Mouse (Mus musculus) brown adipose tissue, adult 24 weeks (tissue): ENCODE results near the gene Tcam1. TPM values are rescaled to one million over a fixed set of nuclear protein-coding genes. Genes with fewer than 3 reads are reported as not detected.

Source experiments
- H3K27ac ChIP-seq: fragments of 200-500 bp; replicated peaks from 2 replicates; pipeline ENCODE4 v1.5.1; 2012; ENCODE audit warnings: low read depth, mild to moderate bottlenecking, low read length
- H3K4me1 ChIP-seq: fragments of 200-500 bp; 2 replicates; pipeline ENCODE4 v1.6.1; 2012; ENCODE audit warnings: low read length, mixed read lengths; ENCODE audit not compliant: control insufficient read depth, insufficient read depth, insufficient read length
- H3K4me3 ChIP-seq: fragments of 200-500 bp; 2 replicates; pipeline ENCODE4 v1.5.1; 2012; ENCODE audit warnings: low read depth, mild to moderate bottlenecking, low read length, moderate library complexity; ENCODE audit not compliant: insufficient read depth
- polyA plus RNA-seq: library from polyadenylated mRNA; stranded (reverse); fragments of >200 nt; gene quantifications from 2 replicates; pipeline ENCODE4 v1.2.4, GENCODE M21; 2012; ENCODE audit not compliant: missing spikeins, insufficient read depth, insufficient read length

Tcam1 gene
- polyA plus RNA-seq, 1 experiment, result 0.44 TPM

DNA sequence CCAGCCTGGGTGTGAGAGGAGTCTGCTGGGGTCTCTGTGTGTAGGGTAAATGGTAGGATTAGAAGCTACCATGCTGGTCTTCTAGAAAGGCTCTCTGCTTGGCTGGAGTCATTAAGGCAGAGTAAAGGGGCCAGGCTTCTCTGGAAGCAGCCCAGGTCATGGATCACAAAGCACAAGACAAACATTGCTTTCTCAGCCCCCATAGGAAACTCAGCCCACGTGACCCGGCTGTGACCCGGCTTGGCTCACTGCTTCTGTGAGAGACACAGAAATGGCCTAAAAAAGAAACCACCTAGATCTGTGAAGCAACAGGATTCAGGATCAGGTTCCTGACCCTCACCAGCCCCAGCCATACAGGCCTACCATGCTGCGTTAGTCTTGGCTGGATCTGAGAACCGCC lies 48.4 kb downstream of the Tcam1 start:
- no peaks in the 10 kb centered on the region for H3K4me1 ChIP-seq
- H3K27ac ChIP-seq, result no peak overlapping the region
- no peak overlapping the region for H3K4me3 ChIP-seq

DNA sequence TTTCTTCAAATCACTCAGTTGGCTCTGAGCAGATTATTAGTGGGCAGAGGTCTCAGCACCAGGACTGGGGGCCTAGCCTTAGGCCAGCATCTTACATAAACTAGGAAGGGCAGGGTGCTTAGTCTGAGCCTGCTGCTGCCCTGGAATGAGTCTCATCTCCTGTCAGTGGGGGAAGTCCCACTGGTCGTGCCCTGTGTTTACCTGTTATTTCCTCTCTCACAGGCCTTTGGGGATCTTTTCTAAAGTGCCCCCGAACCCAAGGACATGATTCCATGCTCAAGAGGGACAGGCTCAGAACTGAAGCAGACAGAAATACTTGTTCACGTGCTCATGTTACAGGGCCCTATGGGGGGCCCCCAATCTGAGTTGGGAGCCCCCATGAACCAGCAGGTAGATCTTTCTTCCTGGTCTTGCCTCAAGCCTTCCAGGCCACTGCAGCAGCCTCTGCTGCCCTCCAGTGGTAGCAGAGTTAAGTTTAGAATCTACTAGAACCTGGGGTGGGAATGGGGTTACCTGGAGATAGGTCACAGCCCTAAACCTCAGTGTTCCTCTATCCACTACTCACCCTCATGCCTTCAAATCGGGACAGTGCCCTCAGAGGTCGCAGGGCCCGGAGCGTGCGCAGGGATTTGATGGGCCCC lies 49.2 kb downstream of the Tcam1 start:
- no peak overlapping the region for H3K27ac ChIP-seq
- H3K4me1 ChIP-seq, result no peaks in the 10 kb centered on the region
- H3K4me3 ChIP-seq, result no peak overlapping the region

DNA sequence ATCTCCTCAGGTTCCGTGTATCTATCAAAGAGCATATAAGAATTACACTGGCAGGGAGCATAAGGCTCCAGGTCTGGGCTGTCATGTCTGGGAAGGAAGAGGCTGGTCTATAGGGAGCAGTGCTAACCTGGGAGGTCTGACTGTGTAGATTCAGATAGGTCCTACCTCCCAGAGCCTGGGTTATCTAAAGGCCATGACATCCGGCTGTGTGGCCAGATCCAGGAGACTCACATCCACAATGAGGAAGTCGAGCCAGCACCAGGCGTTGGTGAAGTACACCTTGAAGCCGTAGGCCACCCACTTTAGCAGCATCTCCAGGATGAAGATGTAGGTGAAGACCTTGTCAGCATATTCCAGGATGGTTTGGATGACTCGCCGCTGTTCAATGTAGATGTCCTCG lies 50.0 kb downstream of the Tcam1 start:
- Histone ChIP-seq H3K4me3 (no peak overlapping the region), H3K4me1 (no peaks in the 10 kb centered on the region), H3K27ac (no peak overlapping the region)

DNA sequence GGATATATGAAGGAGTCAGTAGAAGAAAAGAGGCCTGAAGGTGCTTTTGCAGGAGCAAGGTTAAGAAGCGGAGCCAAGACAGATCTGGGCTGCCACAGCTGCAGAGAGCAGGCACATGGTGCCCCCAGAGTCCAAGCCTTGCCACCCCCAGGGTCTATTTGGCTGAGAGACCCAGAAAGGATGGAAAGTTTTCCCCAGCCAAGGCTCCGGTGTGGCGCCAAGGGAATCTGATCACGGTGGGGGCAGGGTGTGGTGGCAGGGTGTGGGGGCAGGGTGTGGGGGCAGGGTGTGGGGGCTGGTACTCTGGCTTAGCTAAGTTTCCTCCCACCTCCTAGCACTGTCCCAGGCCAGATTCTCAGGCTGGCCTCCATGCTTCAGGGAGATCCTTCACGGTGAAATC lies 52.0 kb downstream of the Tcam1 start:
- H3K4me3 ChIP-seq, result no peak overlapping the region
- H3K4me1 ChIP-seq, result no peaks in the 10 kb centered on the region
- H3K27ac ChIP-seq, result no peak overlapping the region

DNA sequence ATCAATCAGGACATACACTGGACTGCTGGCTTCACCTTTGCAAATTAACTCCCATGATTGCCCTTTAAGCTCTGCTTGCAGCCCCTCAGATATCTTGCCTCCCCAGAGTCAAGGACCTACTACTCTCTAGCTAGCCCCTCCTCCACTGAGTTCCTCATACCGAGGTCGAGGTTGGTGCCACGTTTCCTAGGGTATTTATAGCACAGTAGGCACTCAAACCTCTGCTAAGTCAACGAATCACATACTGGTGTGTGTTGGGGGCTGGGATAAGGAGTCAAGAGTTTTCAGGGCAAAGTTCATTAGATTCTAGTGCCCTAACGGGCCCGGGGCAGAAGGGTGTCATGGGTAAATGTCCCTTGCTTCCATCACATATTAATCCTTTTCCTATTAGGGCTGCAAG lies 52.7 kb downstream of the Tcam1 start:
- H3K4me1 ChIP-seq, result no peaks in the 10 kb centered on the region
- H3K27ac ChIP-seq, result no peak overlapping the region
- H3K4me3 ChIP-seq, result no peak overlapping the region

DNA sequence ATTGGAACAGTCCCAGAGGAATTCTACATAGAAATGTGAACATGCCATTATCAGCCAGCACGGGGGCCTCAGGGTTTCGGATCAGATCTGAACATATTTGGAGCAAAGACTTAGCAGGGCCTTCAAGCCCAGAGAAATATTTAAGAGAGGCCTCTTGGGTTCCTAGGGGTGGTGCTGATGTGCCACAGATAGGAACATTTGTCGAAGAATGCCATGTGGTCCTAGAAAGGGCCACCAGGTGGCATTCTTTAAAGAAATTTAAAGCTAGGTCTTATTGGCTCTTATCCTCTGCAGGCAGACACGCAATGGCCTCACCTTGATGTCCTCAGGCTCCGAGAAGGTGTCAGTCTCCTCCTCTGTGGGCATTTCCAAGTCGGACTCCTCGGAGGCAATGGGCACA lies 53.2 kb downstream of the Tcam1 start:
- no peak overlapping the region for H3K4me3 ChIP-seq
- H3K27ac ChIP-seq, result no peak overlapping the region

DNA sequence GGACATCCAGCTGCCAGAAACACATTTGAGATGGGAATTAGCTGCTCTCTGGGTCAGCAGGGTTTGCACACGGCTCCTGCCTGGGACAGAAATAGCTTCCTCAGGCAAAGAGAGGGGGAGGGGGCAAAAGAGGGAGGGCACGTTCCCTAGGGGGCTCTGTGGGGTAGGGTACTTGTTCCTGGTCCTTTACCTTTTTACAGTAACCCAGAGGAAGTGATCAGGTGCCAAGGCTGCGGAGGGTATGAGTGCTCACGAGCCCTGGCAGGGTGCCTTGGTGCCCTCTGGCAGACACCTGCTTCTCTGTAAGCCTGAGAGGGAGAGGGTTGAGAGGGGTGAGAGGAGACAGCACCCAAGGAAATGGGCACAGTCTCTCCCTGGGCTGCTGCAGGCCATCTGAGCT lies 56.0 kb downstream of the Tcam1 start:
- H3K27ac ChIP-seq, result no peak overlapping the region
- no peak overlapping the region for H3K4me3 ChIP-seq
- no peaks in the 10 kb centered on the region for H3K4me1 ChIP-seq

More for the DNA sequence above, 53.2 kb downstream of the Tcam1 start:
- no peaks in the 10 kb centered on the region for H3K4me1 ChIP-seq

DNA sequence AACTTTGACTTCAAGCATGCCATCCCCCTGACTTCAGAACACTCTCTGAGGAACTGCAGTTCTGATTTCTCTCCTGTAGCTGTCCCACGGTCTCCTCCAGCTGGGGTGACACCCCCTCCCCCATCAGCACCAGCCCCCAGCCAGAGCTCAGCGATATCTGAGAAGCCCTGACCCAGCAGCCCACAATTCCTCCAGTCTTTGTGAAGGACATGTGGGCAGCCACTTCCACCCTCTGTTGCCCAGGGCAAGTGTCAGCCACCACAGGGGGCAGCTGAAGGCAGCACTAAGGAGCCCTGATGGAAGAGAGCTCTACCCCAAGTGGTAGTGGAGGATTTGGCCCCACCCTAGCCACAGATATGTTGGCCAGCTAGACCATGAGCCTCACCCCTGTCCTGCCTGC lies 57.6 kb downstream of the Tcam1 start:
- Histone ChIP-seq H3K4me3 (no peak overlapping the region), H3K4me1 (no peaks in the 10 kb centered on the region), H3K27ac (no peak overlapping the region)

DNA sequence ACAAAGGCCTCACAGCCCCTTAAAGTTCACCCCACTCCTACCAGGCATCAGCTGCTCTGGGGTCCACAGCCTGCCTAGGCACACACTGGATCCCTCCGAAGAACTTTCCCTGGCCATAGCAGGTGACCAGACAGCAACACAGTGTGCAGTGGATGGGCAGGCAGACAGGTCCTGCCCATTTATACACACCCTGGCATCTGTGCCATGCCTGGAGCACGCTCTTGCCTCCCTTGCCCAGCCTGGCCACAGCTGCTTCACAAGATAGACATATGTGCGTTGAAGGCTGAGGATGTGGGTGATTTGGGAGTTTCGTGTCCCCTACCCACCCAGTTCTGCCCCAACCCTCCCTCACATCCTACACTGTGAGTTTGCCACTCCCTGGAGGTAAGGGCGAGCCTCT lies 61.6 kb downstream of the Tcam1 start:
- H3K27ac ChIP-seq, result no peak overlapping the region
- H3K4me3 ChIP-seq, result no peak overlapping the region
- H3K4me1 ChIP-seq, result peaks cover 3% of the 10 kb centered on the region

Other genes starting within 250 kb of the Tcam1 start
- gene Dcaf7, start 239.8 kb upstream of the Tcam1 start, polyA plus RNA-seq, result 8.4 and 10.1 TPM in 2 replicates
- 48.4 and 53.8 TPM in 2 replicates for gene Taco1, start 210.6 kb upstream of the Tcam1 start, polyA plus RNA-seq
- gene Map3k3, start 192.1 kb upstream of the Tcam1 start, polyA plus RNA-seq, result 8.8 and 10.1 TPM in 2 replicates
- not detected in 2 replicates for gene Gm10840, start 115.8 kb upstream of the Tcam1 start, polyA plus RNA-seq
- 3.4 and 6.1 TPM in 2 replicates for gene Limd2, start 115.8 kb upstream of the Tcam1 start, polyA plus RNA-seq
- 9.3 and 9.8 TPM in 2 replicates for gene Strada, start 74.5 kb upstream of the Tcam1 start, polyA plus RNA-seq
- gene Ccdc47, start 60.3 kb upstream of the Tcam1 start, polyA plus RNA-seq, result 80.1 and 94.1 TPM in 2 replicates
- 18.9 and 22.2 TPM in 2 replicates for gene Ddx42, start 59.7 kb upstream of the Tcam1 start, polyA plus RNA-seq
- 14.1 and 15.6 TPM in 2 replicates for gene Ftsj3, start 20.6 kb upstream of the Tcam1 start, polyA plus RNA-seq
- 111 and 116 TPM in 2 replicates for gene Psmc5, start 20.5 kb upstream of the Tcam1 start, polyA plus RNA-seq
- gene Smarcd2, start 3.7 kb upstream of the Tcam1 start, polyA plus RNA-seq, result 18.7 and 22.3 TPM in 2 replicates
- gene Gh, start 25.2 kb downstream of the Tcam1 start, polyA plus RNA-seq, result not detected in 2 replicates
- gene Cd79b, start 38.1 kb downstream of the Tcam1 start, polyA plus RNA-seq, result 1.7 and 1.9 TPM in 2 replicates
- 1.4 and 2.6 TPM in 2 replicates for gene Scn4a, start 76.6 kb downstream of the Tcam1 start, polyA plus RNA-seq
- gene Prr29, start 88.8 kb downstream of the Tcam1 start, polyA plus RNA-seq, result not detected in 2 replicates
- gene Icam2, start 111.4 kb downstream of the Tcam1 start, polyA plus RNA-seq, result 12.9 and 21.2 TPM in 2 replicates
- 3.2 and 5.0 TPM in 2 replicates for gene Ern1, start 211.2 kb downstream of the Tcam1 start, polyA plus RNA-seq